Mouse (Mus musculus) thymus, adult 2 months (tissue): ENCODE results near the gene Nup188. TPM values are rescaled to one million over a fixed set of nuclear protein-coding genes. Genes with fewer than 3 reads are reported as not detected.

Experiments used
- DNase-seq: peaks from one replicate; pipeline ENCODE4 v3.0.0; 2021
- H3K27ac ChIP-seq: fragments of 200-500 bp; 2 replicates; pipeline ENCODE4 v1.5.1; 2012; ENCODE audit warnings: low read length, control low read depth; ENCODE audit not compliant: control insufficient read depth, insufficient read depth
- H3K27me3 ChIP-seq: fragments of 200-500 bp; 2 replicates; pipeline ENCODE4 v1.6.1; 2012; ENCODE audit warnings: mild to moderate bottlenecking, low read length, moderate library complexity, mixed read lengths; ENCODE audit not compliant: control insufficient read depth, insufficient read depth
- H3K36me3 ChIP-seq: fragments of 200-500 bp; 2 replicates; pipeline ENCODE4 v1.6.1; 2012; ENCODE audit warnings: mild to moderate bottlenecking, low read length, moderate library complexity; ENCODE audit not compliant: control insufficient read depth, insufficient read depth
- H3K4me1 ChIP-seq: fragments of 200-500 bp; replicated peaks from 2 replicates; pipeline ENCODE4 v1.6.1; 2012; ENCODE audit warnings: low read length; ENCODE audit not compliant: control insufficient read depth, insufficient read depth
- H3K4me3 ChIP-seq: fragments of 200-500 bp; 2 replicates; pipeline ENCODE4 v1.5.1; 2012; ENCODE audit warnings: mild to moderate bottlenecking, low read length, control low read depth, moderate library complexity; ENCODE audit not compliant: control insufficient read depth, insufficient read depth
- CTCF ChIP-seq: fragments of 200-500 bp; IDR thresholded peaks from 2 replicates; pipeline ENCODE4 v1.5.1; 2012; ENCODE audit warnings: mild to moderate bottlenecking, control low read depth, low read length, moderate library complexity, borderline replicate concordance; ENCODE audit not compliant: control insufficient read depth, poor library complexity, insufficient read depth; ENCODE audit errors: extremely low read depth
- POLR2A ChIP-seq: fragments of 200-500 bp; IDR thresholded peaks from 2 replicates; pipeline ENCODE4 v1.6.1; 2012; ENCODE audit warnings: mild to moderate bottlenecking, low read length, control low read depth, moderate library complexity; ENCODE audit not compliant: control insufficient read depth, poor library complexity, insufficient read depth; ENCODE audit errors: extremely low read depth
- WGBS: fragments of 180-500 bp; shearing (Covaris S2); methylation state at CpG from one replicate; pipeline ENCODE4 v1.1.7; 2018; 5-methylcytosine and 5-hydroxymethylcytosine counted together
- polyA plus RNA-seq: library from polyadenylated mRNA; depleted of rRNA; stranded (reverse); fragments of >200 nt; gene quantifications from 2 replicates; pipeline ENCODE4 v1.2.3, GENCODE M21; 2012

The Nup188 gene
- polyA plus RNA-seq, 1 experiment = 77.4 TPM

GRCm38 (mm10) chr2:30255631-30256395, 30.4 kb upstream of the Nup188 start:
- Histone ChIP-seq H3K27me3 (no peaks in the 10 kb centered on the region), H3K36me3 (peaks cover 36% of the 10 kb centered on the region), H3K27ac (no peak overlapping the region), H3K4me1 (peaks cover 59% of the 10 kb centered on the region), H3K4me3 (no peak overlapping the region)
- DNase-seq = no peak
- 97% methylated on average over 42 of the region's 42 CpGs for WGBS
- TF ChIP-seq CTCF = no peak
- no peak for TF ChIP-seq POLR2A

DNA sequence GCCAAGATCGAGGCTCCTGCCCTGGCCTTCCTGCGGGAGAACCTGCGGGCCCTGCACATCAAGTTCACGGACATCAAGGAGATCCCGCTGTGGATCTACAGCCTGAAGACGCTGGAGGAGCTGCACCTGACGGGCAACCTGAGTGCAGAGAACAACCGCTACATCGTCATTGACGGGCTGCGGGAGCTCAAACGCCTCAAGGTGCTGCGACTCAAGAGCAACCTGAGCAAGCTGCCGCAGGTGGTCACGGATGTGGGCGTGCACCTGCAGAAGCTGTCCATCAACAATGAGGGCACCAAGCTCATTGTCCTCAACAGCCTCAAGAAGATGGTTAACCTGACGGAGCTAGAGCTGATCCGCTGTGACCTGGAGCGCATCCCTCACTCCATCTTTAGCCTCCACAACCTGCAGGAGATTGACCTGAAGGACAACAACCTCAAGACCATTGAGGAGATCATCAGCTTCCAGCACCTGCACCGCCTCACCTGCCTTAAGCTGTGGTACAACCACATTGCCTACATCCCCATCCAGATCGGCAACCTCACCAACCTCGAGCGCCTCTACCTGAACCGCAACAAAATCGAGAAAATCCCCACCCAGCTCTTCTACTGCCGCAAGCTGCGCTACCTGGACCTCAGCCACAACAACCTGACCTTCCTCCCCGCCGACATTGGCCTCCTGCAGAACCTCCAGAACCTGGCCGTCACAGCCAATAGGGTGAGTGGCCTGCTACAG, 29.4 kb upstream of the Nup188 start:
- DNase-seq = no peak
- Histone ChIP-seq H3K36me3 (peaks cover 37% of the 10 kb centered on the region), H3K27ac (no peak overlapping the region), H3K4me1 (peaks cover 50% of the 10 kb centered on the region), H3K27me3 (no peaks in the 10 kb centered on the region), H3K4me3 (no peak overlapping the region)
- WGBS = 80% methylated on average over 30 of the region's 30 CpGs
- TF ChIP-seq POLR2A (no peak), CTCF (no peak)

DNA sequence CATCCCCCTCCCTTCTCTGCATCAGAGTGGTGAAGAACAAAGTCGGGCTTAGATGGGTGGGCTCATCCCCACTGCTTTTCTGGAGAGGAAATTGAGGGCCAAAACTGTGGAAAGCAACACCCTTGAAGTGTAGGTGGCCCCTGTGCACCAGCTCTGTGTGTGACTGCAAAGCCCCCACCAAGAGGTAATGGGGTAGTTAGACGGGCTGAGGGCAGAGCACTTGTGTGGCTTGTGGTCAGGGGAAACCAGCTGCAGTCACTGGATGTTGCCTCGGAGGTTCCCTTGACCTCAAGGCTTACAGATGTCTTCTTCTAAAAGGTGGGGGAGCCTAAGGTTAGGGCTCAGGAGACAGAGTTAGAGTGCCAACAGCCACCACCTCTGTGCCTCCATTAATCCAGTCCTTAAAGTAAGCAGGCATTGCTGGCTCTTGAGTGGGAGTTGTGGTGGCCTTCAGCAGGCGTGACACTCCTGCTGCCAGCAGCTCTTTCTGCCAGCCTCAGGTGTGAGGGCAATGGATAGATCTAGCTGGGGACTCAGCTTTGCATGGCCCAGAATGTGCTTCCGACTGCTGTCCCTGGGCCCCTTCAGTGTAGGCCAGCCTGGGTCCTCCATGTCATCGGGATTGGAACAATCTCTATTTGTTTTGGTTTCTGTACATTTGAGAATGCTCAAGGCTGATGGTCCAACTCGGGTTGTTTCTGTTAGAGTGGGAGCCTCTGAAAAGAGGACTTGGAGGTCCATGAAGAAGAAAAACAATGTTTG, 28.3 kb upstream of the Nup188 start:
- H3K4me1 ChIP-seq = peaks cover 40% of the 10 kb centered on the region
- no peak overlapping the region for H3K27ac ChIP-seq
- H3K36me3 ChIP-seq = peaks cover 47% of the 10 kb centered on the region
- no peak for DNase-seq
- no peaks in the 10 kb centered on the region for H3K27me3 ChIP-seq
- H3K4me3 ChIP-seq = no peak overlapping the region
- 30% methylated on average over 7 of the region's 7 CpGs for WGBS
- TF ChIP-seq CTCF (no peak), POLR2A (no peak)

- no peak for DNase-seq
- Histone ChIP-seq H3K36me3 (peaks cover 54% of the 10 kb centered on the region), H3K4me1 (peaks cover 33% of the 10 kb centered on the region), H3K4me3 (no peak overlapping the region), H3K27me3 (no peaks in the 10 kb centered on the region), H3K27ac (no peak overlapping the region)
- TF ChIP-seq POLR2A = no peak
- TF ChIP-seq CTCF = no peak
- 64% methylated on average over 4 of the region's 4 CpGs for WGBS
These were observed 27.6 kb upstream of the Nup188 start for GRCm38 (mm10) chr2:30258600-30258999.

DNA sequence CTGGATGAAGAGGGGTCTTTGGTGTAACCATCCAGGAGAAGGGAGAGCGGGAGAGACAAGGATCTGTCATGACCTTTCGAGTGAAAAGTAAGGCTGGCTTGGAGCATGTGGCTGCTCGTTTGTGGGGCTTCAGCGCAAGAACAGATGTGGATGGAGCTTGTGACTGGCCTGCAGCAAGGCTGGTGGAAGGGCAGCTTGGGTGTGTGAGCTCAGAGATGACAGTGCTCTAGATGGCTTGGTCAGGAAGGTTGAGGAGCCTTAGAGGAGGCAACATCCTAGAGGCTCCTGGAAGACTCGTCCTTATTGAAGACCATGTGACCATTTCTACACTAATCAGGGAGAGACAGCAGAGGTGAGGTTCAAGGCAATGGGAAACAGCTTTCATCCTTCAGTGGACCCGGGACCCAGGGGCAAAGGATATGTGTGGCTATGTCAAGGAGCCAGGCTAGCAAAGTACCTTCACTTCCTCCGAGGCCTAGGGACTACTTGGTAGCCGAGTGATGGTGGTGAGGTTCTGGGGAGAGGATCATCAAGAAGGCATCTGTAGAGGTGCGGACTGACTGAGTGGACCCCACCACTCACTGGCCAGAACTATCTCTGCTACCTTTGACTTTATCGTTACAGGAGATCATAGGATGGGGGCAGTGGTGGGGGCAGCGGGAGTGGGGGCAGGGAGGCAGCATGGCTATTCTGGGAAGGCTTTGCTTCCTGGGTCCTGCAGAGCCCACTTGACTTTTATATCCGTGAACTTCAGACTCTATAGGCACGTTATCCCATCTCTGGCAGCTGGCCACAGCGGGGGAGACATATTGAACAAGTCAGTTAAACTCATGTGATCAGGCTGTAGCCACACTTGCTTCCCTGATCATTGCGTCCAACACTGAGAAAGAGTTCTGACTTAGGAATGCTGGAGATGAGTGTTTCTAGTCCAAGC, 26.8 kb upstream of the Nup188 start:
- peaks cover 28% of the 10 kb centered on the region for H3K4me1 ChIP-seq
- H3K4me3 ChIP-seq = no peak overlapping the region
- no peak for DNase-seq
- H3K27ac ChIP-seq = no peak overlapping the region
- H3K36me3 ChIP-seq = peaks cover 62% of the 10 kb centered on the region
- no peak for TF ChIP-seq CTCF
- WGBS = 88% methylated on average over 15 of the region's 15 CpGs
- H3K27me3 ChIP-seq = no peaks in the 10 kb centered on the region

- Histone ChIP-seq H3K4me3 (no peak overlapping the region), H3K27ac (no peak overlapping the region), H3K36me3 (peaks cover 51% of the 10 kb centered on the region), H3K4me1 (peaks cover 28% of the 10 kb centered on the region), H3K27me3 (no peaks in the 10 kb centered on the region)
- WGBS = 92% methylated on average over 4 of the region's 4 CpGs
- DNase-seq = no peak
- no peak for TF ChIP-seq CTCF
- TF ChIP-seq POLR2A = no peak
These were observed 25.0 kb upstream of the Nup188 start for GRCm38 (mm10) chr2:30261064-30261736.
